Mouse (Mus musculus) left cerebral cortex, adult 11 months (tissue): ENCODE measurements around the gene Ajm1.
A peak's percentile ranks its signal among the peaks of the same experiment; 100 is the strongest.

Experiments
- DNase-seq: peaks from one replicate; pipeline ENCODE4 v3.0.0; 2022; ENCODE audit warnings: low spot score

Gene Ajm1

GRCm38 (mm10) chr2:25581294-25581864 is at the start of gene Ajm1:
Gene Ajm1, minus strand, starts transcription at chr2:25581757.
- DNase-seq, result peak; percentile 81

- no peak for DNase-seq
Measured at GRCm38 (mm10) chr2:25628738-25629137, 47.2 kb upstream of the Ajm1 start.

GRCm38 (mm10) chr2:25627811-25628210 is 46.3 kb upstream of the Ajm1 start, which contains the start of gene Fcna:
Gene Fcna, minus strand, starts transcription at chr2:25628030.
- no peak for DNase-seq

GRCm38 (mm10) chr2:25625986-25626385 is 44.4 kb upstream of the Ajm1 start:
- DNase-seq, result no peak

- peak; percentile 73 for DNase-seq
Measured at GRCm38 (mm10) chr2:25621229-25622200, 40.0 kb upstream of the Ajm1 start, which contains the start of gene Tmem141. Gene Tmem141, minus strand, starts transcription at chr2:25622005.

- DNase-seq, result no peak
Measured at GRCm38 (mm10) chr2:25620852-25621228, 39.3 kb upstream of the Ajm1 start.

- DNase-seq, result no peak
Measured at GRCm38 (mm10) chr2:25620386-25620785, 38.8 kb upstream of the Ajm1 start.

GRCm38 (mm10) chr2:25617578-25617977 is 36.0 kb upstream of the Ajm1 start, which contains the start of gene Ccdc183:
Gene Ccdc183, minus strand, starts transcription at chr2:25617678.
- DNase-seq, result no peak

- DNase-seq, result no peak
Measured at GRCm38 (mm10) chr2:25616398-25616797, 34.8 kb upstream of the Ajm1 start.

GRCm38 (mm10) chr2:25608671-25609070 is 27.1 kb upstream of the Ajm1 start:
- no peak for DNase-seq

GRCm38 (mm10) chr2:25607761-25608622 is 26.4 kb upstream of the Ajm1 start, which contains the start of gene Rabl6:
Gene Rabl6, minus strand, starts transcription at chr2:25608521.
- peak; percentile 84 for DNase-seq

GRCm38 (mm10) chr2:25602526-25602925 is 21.0 kb upstream of the Ajm1 start:
- DNase-seq, result no peak

- no peak for DNase-seq
Measured at GRCm38 (mm10) chr2:25600037-25600436, 18.5 kb upstream of the Ajm1 start.

- no peak for DNase-seq
Measured at GRCm38 (mm10) chr2:25598749-25599148, 17.2 kb upstream of the Ajm1 start.

GRCm38 (mm10) chr2:25596765-25597510 is 15.4 kb upstream of the Ajm1 start:
- DNase-seq, result no peak

GRCm38 (mm10) chr2:25591863-25592262 is 10.3 kb upstream of the Ajm1 start:
- no peak for DNase-seq

- no peak for DNase-seq
Measured at GRCm38 (mm10) chr2:25588227-25588907, 6.8 kb upstream of the Ajm1 start.

- DNase-seq, result no peak
Measured at GRCm38 (mm10) chr2:25587290-25587689, 5.7 kb upstream of the Ajm1 start.

- no peak for DNase-seq
Measured at GRCm38 (mm10) chr2:25585601-25586000, 4.0 kb upstream of the Ajm1 start.

- no peak for DNase-seq
Measured at GRCm38 (mm10) chr2:25584856-25585255, 3.3 kb upstream of the Ajm1 start.

- no peak for DNase-seq
Measured at GRCm38 (mm10) chr2:25584152-25584551, 2.6 kb upstream of the Ajm1 start.
